Mouse (Mus musculus): ENCODE data around the gene Cct8l1.

The Cct8l1 gene

GRCm38 (mm10) chr5:25530629-25531028 lies 14.8 kb downstream of the Cct8l1 start:
- DNase-seq (ENCODE audit: low spot score), result no peak

DNA sequence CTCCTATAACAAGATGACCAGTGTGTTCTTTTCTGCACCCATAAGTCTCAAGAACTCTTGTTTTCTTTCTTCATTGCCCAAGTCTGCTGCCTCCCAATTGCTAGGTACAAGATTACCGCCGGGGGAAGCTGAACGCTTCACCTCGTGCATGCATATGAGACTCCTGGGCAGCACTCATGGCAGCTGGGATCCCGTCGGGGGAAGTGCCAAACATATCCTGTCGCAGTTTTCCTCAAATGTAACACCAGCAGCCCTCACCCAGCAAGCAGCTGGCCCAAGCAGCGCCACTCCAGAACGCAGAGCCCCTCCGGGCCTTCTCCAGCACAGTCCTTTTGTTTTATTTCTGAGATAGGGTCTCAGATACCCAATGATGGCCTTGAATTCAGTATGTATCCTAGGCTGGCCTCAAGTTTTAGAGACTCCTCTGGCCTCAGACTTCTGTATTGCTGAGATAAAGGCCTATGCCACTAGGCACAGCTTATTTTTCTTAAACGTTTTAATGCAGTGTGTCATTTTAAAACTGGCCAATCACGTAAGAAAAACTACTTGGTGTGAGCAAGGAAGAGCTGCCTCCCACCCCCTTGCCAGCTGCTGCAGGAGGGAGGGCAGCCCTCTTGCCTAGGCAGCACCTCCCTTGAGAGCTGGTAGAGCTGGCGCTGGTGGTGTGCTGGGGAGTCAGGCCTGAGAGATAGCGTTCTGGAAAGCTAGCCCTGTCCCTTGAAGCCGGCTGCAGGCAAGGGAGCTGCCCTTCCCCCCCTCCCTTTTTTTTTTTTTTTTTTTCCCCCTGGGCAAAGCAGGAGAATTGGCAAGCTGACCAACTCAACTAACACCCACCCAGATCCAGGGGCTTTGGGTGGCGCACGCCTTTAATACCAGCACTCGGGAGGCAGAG lies 16.6 kb downstream of the Cct8l1 start:
- no peak for DNase-seq (ENCODE audit: low spot score)

DNA sequence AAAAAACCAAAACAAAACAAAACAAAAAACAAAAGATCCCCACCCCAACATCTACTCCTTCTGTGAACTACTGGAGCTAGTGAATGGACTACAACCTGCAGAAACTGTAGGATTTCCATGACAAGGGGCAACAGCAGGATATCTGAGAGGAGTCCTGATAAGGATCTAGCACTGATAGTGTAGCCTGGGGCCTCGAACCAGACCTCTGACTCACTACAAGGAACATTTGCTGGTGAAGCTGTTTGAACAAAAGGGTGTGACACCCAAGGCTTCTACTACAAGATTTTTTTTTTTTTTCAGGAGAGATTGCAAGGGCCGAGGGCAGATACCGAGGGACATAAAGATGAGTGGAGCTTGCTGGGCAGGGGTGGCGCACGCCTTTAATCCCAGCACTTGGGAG lies 17.4 kb downstream of the Cct8l1 start:
- no peak for DNase-seq (ENCODE audit: low spot score)

- DNase-seq (ENCODE audit: low spot score), result no peak
These were observed 19.7 kb downstream of the Cct8l1 start for GRCm38 (mm10) chr5:25535566-25535965.

- DNase-seq (ENCODE audit: low spot score), result no peak
These were observed 20.6 kb downstream of the Cct8l1 start for GRCm38 (mm10) chr5:25536451-25536850.

DNA sequence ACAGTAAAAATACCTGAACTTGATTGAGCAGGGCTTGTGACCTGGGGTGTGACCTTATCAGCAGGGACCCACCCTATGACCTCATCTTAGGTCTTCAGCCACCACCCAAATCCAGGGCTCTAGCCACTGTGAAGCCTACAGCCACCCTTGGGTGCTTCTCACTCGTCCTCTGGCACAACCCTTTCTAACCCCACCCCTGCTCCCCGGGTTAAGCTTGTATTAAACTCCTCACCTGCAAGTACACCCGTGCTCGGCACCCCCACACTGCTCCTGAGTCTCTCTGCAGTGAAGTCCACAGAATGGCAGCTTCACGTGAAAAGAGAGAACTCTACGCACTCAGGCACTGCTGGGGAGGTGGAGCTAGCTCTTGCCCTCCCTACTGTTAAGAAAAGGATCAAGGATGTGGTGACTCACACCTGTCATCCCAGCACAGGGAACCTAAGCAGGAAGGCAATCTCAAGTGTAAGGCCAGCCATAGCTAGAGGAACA lies 21.1 kb downstream of the Cct8l1 start:
- DNase-seq (ENCODE audit: low spot score), result no peak

DNA sequence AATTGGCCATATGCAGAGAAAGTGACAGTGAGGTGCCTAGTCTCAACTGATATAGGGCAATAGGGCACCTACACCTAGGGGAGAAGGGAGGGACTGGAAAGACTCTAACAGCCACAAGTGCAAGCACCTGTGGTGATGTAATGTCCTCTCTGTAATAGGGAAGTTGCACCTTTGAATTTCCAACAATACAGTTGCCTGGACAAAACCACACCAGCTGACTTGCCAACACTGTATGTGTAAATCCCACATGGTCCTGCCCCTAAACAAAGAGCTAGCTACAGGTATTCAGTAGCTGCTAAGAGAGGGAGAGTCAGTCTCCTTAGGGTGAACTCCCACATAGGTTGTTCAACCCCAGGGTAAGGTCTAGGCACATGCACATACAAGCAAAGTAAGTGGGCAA lies 24.5 kb downstream of the Cct8l1 start:
- no peak for DNase-seq (ENCODE audit: low spot score)

DNA sequence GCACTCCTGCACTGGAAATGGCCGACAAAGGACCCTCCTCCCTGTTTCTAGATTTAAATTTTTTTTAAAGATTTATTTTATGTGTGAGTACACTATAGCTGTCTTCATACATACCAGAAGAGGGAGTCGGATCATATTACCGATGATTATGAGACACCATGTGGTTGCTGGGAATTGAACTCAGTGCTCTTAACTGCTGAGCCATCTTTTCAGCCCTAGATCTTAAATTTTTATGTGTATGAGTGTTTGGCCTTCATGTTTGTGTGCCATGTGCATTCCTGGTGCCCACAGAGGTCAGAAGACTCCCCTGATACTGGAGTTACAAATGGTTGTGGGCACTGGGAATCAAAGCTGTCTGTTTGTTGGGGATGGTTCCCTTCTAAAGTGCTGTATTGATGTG lies 25.1 kb downstream of the Cct8l1 start:
- DNase-seq (ENCODE audit: low spot score), result no peak

- no peak for DNase-seq (ENCODE audit: low spot score)
These were observed 25.8 kb downstream of the Cct8l1 start for GRCm38 (mm10) chr5:25541661-25542060.

GRCm38 (mm10) chr5:25544061-25544460 lies 28.2 kb downstream of the Cct8l1 start:
- no peak for DNase-seq (ENCODE audit: low spot score)

DNA sequence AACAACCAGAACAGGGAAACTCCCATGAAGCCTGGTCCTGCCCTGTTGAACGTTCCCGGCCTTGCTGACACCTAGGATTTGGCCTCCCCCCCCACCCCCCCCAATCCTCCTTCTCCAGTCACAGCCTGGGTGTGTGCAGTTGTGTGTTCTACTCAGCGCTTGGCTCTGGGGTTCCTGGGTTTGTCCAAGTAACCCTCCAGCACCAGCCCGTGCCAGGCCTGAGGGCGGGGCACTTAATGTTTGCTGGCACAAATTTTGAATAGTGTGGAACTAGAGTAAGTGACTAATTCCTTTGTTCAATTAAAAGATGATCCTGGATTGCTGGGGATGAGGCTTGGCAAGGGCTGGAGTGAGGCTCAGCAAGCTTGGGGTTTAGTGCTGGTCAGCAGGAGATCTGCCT lies 28.7 kb downstream of the Cct8l1 start:
- DNase-seq (ENCODE audit: low spot score), result no peak

DNA sequence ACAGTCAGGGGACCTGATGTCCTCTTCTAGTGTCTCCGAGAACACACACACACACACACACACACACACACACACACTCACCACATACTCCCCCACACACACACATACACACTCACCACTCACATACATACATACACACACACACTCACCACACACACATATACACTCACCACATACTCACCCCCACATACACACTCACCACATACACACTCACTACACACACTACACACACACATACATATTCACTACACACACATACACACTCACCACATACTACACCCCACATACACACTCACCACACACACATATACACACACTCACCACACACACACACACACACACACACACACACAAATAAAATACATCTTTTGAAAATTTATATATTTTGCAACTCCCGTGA lies 31.0 kb downstream of the Cct8l1 start:
- DNase-seq (ENCODE audit: low spot score), result no peak

- DNase-seq (ENCODE audit: low spot score), result no peak
These were observed 35.0 kb downstream of the Cct8l1 start for GRCm38 (mm10) chr5:25550912-25551311.

GRCm38 (mm10) chr5:25554210-25554609 lies 38.3 kb downstream of the Cct8l1 start:
- no peak for DNase-seq (ENCODE audit: low spot score)

GRCm38 (mm10) chr5:25554689-25555088 lies 38.8 kb downstream of the Cct8l1 start:
- no peak for DNase-seq (ENCODE audit: low spot score)

GRCm38 (mm10) chr5:25555684-25556083 lies 39.8 kb downstream of the Cct8l1 start:
- DNase-seq (ENCODE audit: low spot score), result no peak

DNA sequence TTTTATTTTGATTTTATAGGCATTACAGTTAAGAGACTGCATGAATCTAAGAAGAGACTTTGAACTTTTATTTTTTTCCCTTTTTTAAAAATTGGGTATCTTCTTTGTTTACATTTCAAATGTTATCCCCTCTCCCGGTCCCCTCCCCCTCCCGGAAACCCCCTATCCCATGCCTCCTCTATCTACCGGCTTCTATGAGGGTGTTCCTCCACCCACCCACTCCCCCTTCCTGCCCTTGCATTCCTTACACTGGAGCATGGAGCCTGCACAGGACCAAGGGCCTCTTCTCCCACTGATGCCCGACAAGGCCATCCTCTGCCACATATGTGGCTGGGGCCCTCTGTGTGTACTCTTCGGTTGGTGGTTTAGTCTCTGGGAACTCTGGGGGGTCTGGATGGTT lies 40.5 kb downstream of the Cct8l1 start:
- no peak for DNase-seq (ENCODE audit: low spot score)
